Mouse (Mus musculus) splenic B cell, adult 2 months (primary cell): ENCODE measurements around the gene Sorcs1.

Source experiments
- DNase-seq: peaks from one replicate; pipeline ENCODE4 v3.0.0-alpha.2; 2011; ENCODE audit warnings: low read depth, low spot score
- H3K27me3 ChIP-seq: 2 replicates; pipeline ENCODE4 v1.6.1; 2012; ENCODE audit warnings: mild to moderate bottlenecking, low read length, moderate library complexity, mixed read lengths; ENCODE audit not compliant: control insufficient read depth, poor library complexity, insufficient read depth, severe bottlenecking
- H3K36me3 ChIP-seq: 2 replicates; pipeline ENCODE4 v1.6.1; 2012; ENCODE audit warnings: mild to moderate bottlenecking, low read length, moderate library complexity, mixed read lengths; ENCODE audit not compliant: control insufficient read depth, poor library complexity, insufficient read depth, severe bottlenecking

The Sorcs1 gene

DNA sequence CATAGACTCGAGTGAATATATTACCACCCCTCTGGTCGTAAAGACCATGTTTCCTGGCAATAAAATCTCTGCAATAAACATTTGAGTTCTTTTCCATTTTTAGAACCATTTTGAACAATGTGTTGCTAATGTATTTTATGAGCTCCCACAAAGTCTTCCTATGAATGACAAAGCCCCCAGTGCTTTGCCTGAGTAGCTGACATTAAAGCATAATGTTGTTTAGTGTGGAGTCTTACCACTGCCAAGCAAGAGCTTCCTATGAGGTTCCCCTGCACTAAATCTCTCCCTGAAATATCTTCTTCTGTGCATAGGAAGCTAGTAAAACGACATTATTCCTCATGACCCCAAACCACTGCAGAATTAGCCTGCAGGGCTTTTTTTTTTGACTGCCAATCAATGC, 66.8 kb downstream of the Sorcs1 start:
- no peak for DNase-seq

GRCm38 (mm10) chr19:50603882-50604281, 74.6 kb downstream of the Sorcs1 start:
- DNase-seq = no peak
- Histone ChIP-seq H3K36me3 (no peaks in the 10 kb centered on the region), H3K27me3 (no peaks in the 10 kb centered on the region)

More for the DNA sequence above, 66.8 kb downstream of the Sorcs1 start:
- Histone ChIP-seq H3K36me3 (no peaks in the 10 kb centered on the region), H3K27me3 (no peaks in the 10 kb centered on the region)

DNA sequence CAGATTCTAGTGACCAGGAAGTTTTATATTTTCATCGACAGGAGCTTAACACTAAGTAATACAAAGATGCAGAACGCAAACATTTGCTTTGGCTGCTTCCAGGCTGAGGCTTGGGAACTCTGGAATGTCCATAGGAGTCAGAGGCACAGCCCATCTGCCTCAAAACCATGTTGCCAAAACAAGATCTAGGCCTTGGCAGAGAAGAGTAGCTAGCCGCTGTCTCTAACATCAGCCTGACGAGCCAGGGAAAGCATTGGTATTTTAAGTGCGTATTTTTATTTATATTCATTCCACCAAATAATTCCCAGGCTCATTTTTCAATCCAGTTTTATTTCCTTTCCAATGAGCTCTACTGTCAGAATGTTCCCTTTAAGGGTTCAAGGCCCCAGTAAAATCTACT, 75.1 kb downstream of the Sorcs1 start:
- Histone ChIP-seq H3K36me3 (no peaks in the 10 kb centered on the region), H3K27me3 (no peaks in the 10 kb centered on the region)
- no peak for DNase-seq

DNA sequence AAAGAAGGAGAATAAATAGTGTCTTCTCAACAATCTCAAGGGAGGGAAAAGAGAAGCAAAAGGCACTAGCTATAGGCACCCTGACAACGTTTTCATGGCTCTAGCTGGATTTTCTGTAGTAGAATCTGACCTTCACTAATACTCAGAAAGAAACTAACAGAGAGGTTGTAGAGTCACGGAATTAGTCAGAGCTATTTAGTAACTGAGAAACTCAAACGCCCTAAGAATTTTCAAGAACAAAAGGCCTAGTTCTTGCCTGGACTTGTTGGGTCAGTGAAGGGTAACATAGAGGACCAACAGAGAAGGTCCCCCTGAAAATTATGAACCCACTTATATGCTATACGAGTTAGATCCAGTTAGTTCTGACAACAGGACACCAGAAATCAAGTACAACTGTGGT, 81.1 kb downstream of the Sorcs1 start:
- no peaks in the 10 kb centered on the region for H3K27me3 ChIP-seq
- no peak for DNase-seq
- no peaks in the 10 kb centered on the region for H3K36me3 ChIP-seq

DNA sequence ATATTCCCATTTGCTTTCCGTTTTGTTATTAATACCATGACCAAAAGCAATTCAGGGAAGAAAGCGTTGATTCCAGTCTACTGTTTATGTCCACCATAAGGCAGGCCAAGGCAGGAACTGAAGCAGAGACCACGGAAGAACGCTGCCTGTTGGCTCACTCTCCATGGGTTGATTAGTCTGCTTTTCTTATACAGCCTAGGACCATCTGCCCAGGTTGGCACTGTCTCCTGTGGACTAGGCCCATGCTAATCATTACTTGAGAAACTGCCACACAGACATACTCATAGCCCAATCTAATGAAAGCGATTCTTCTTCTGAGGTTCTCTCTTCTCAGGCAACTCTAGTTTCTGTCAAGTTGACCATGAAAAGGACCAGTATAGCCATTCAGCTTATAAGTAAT, 92.3 kb downstream of the Sorcs1 start:
- DNase-seq = no peak
- no peaks in the 10 kb centered on the region for H3K27me3 ChIP-seq
- H3K36me3 ChIP-seq = no peaks in the 10 kb centered on the region

DNA sequence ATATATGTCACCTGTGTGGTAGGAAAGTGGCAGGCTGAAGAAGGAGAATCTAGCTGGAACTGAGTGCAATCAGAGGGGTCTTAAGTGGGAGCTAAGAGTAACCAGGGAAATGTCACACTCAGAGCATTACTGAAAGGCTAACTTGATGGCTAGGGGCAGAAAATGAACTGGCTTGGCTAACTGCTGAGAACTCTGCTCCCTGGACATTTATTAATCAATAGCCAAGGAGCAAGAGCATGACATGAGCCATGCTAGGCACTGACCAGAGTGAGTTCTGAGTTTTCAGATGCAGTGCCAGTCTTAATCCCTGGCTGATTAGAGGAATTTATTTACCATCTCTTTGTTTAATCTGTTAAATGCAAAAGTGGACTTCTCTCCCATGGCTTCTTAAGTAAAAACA, 95.5 kb downstream of the Sorcs1 start:
- Histone ChIP-seq H3K36me3 (no peaks in the 10 kb centered on the region), H3K27me3 (no peaks in the 10 kb centered on the region)
- DNase-seq = no peak

DNA sequence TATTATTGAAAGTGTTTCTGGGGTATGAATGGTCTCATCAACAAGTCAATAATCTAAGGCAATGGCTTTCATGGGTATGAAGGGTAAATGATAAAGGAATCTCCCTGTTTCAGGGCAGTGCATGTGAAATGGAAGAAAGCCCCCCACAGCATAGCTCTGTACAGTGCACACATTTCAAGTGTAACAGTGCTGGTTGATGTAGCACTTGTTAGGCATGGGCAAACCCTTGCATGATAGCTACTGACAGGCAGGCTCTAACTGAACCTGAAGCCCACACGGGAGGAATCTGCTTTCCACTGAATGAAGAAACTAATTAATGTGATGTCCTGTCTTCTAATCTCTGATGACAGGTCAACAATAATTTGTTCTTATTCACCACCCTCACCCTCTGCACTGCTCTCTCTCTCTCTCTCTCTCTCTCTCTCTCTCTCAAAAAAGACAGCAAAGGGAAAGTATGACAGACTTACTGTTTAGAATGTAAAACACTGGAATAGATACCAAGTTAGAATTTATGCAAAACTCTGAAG, 108.7 kb downstream of the Sorcs1 start:
- H3K36me3 ChIP-seq = no peaks in the 10 kb centered on the region
- H3K27me3 ChIP-seq = no peaks in the 10 kb centered on the region
- no peak for DNase-seq

- no peak for DNase-seq
- Histone ChIP-seq H3K36me3 (no peaks in the 10 kb centered on the region), H3K27me3 (no peaks in the 10 kb centered on the region)
These were observed 112.1 kb downstream of the Sorcs1 start for GRCm38 (mm10) chr19:50566306-50566705.

- no peaks in the 10 kb centered on the region for H3K27me3 ChIP-seq
- no peaks in the 10 kb centered on the region for H3K36me3 ChIP-seq
- DNase-seq = no peak
These were observed 119.7 kb downstream of the Sorcs1 start for GRCm38 (mm10) chr19:50558771-50559170.

DNA sequence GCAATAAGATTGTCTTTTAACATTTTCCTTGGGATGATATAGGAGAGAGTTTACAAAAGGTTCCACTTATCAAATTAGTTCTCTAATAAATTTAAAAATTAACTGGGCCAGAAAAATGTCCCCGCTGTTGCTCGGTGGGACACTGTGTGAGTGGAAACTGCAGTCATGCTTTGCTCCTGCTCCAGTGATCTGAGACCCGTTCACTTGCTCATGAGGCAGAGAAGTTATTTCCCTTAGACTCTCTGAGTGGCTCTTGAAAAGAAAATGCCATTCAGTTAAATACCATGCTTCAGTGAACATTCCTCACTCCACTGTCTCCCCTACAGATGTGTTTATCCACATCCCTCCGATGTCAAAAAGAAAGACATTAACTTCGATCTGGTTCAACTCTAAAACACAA, 144.4 kb downstream of the Sorcs1 start:
- H3K36me3 ChIP-seq = no peaks in the 10 kb centered on the region
- no peaks in the 10 kb centered on the region; the same call in 1 of the 2 replicates for H3K27me3 ChIP-seq
- no peak for DNase-seq

GRCm38 (mm10) chr19:50527835-50528234, 150.6 kb downstream of the Sorcs1 start:
- no peaks in the 10 kb centered on the region for H3K36me3 ChIP-seq
- DNase-seq = no peak
- H3K27me3 ChIP-seq = no peaks in the 10 kb centered on the region

- Histone ChIP-seq H3K36me3 (no peaks in the 10 kb centered on the region), H3K27me3 (no peaks in the 10 kb centered on the region)
- DNase-seq = no peak
These were observed 152.4 kb downstream of the Sorcs1 start for GRCm38 (mm10) chr19:50526094-50526493.

DNA sequence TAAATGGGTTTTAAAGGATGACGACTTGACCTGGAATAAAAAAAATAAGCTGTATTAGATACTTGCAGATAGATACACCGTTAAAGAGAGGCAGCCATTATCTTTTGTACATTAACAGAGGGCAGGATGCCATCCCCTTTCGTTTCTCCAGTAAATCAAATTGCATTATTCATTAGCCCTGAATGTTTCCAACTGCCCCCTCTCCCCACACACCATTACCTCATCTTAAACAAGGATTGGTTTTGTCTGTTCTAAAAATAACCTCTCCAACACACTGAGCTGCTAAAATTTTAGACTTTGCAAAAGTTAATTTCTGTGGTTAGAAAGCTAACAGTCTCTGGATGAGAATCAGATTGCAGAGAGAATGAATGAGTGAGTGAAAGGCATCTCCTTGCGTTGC, 156.5 kb downstream of the Sorcs1 start:
- H3K36me3 ChIP-seq = no peaks in the 10 kb centered on the region
- DNase-seq = no peak
- no peaks in the 10 kb centered on the region for H3K27me3 ChIP-seq

DNA sequence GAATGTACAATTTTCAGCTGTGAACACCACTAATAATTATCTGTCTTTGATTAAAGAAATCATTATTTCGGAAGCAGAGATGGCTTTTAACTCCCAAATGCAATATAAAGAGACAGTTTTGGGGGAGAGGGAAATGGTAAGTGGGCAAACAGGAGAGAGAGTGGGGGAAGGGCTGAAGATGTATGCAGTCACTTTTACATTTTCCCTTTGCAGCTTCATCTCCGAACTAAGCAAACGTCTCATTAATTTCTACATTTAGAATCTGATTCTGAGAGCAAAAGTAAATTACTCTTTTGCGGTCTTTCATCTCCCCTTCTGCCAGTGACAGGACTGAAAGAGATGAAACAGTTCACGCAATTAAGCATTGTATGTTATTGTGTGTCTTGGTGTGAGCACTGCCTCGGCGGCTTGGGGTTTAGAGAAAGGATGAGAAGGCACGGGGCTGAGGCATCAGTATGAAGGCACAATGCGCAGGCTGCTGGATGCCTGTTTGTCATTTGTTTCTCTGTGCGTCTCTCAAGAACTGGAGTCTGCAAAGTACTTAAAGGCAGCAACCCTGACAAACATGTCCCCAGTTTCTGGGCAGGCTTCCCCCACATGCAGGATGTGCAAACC, 163.3 kb downstream of the Sorcs1 start:
- no peaks in the 10 kb centered on the region for H3K27me3 ChIP-seq
- DNase-seq = no peak

GRCm38 (mm10) chr19:50514309-50514830, 164.1 kb downstream of the Sorcs1 start:
- H3K27me3 ChIP-seq = no peaks in the 10 kb centered on the region
- H3K36me3 ChIP-seq = no peaks in the 10 kb centered on the region
- no peak for DNase-seq

More for the DNA sequence above, 163.3 kb downstream of the Sorcs1 start:
- H3K36me3 ChIP-seq = no peaks in the 10 kb centered on the region

DNA sequence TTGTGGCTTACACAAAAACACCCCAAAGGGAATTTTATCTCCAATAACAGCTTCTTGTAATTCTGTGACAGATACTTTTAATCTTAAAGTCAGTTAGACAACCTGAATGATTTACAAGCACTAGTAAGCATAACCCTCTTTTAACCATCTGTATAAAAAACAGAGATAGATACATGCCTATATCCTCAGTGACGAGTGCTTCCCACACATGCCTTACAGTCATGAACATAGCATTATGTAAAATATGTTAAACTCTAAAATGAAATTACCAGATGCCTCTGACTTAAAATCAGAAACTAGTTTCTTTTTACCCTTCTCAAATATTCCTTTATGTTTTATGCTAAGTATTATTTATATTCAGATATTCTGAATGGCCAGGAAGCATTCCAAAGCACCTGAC, 175.6 kb downstream of the Sorcs1 start:
- no peak for DNase-seq
- Histone ChIP-seq H3K27me3 (no peaks in the 10 kb centered on the region), H3K36me3 (no peaks in the 10 kb centered on the region)
